Mouse (Mus musculus) forebrain, embryonic 11.5 days (tissue): ENCODE measurements around the gene Ikbke. TPM values are rescaled to one million over a fixed set of nuclear protein-coding genes. Genes with fewer than 3 reads are reported as not detected.
A peak's percentile ranks its signal among the peaks of the same experiment; 100 is the strongest.

ENCODE experiments used
- ATAC-seq: fragments of 200-750 bp; cut with Nextera tagmentation; replicated peaks from 2 replicates; pipeline ENCODE4 v1.8.0; 2017; ENCODE audit warnings: moderate TSS enrichment; ENCODE audit not compliant: low FRiP score
- DNase-seq: peaks from one replicate; pipeline ENCODE4 v3.0.0-alpha.2; 2017; ENCODE audit warnings: low spot score
- H3K27ac ChIP-seq: fragments of 300-500 bp; sonication (generic); 2 replicates; pipeline ENCODE4 v1.5.1; 2014; ENCODE audit warnings: low read depth, low read length
- H3K27me3 ChIP-seq: fragments of 300-500 bp; sonication (generic); 2 replicates; pipeline ENCODE4 v1.6.1; 2014; ENCODE audit warnings: mild to moderate bottlenecking, low read length, mixed read lengths; ENCODE audit not compliant: control insufficient read depth, insufficient read depth
- H3K36me3 ChIP-seq: fragments of 300-500 bp; sonication (generic); 2 replicates; pipeline ENCODE4 v1.6.1; 2014; ENCODE audit warnings: mild to moderate bottlenecking, low read length, moderate library complexity, mixed read lengths; ENCODE audit not compliant: control insufficient read depth, insufficient read depth
- H3K4me1 ChIP-seq: fragments of 300-500 bp; sonication (generic); replicated peaks from 2 replicates; pipeline ENCODE4 v1.6.1; 2014; ENCODE audit warnings: low read length, mixed read lengths; ENCODE audit not compliant: control insufficient read depth, insufficient read depth
- H3K4me2 ChIP-seq: fragments of 300-500 bp; sonication (generic); 2 replicates; pipeline ENCODE4 v1.6.1; 2014; ENCODE audit warnings: low read depth, mild to moderate bottlenecking, low read length, moderate library complexity, mixed read lengths; ENCODE audit not compliant: severe bottlenecking
- H3K4me3 ChIP-seq: fragments of 300-500 bp; sonication (generic); 2 replicates; pipeline ENCODE4 v1.5.1; 2014; ENCODE audit warnings: low read depth, low read length
- H3K9ac ChIP-seq: fragments of 300-500 bp; sonication (generic); 2 replicates; pipeline ENCODE4 v1.6.1; 2014; ENCODE audit warnings: low read length
- H3K9me3 ChIP-seq: fragments of 300-500 bp; sonication (generic); 2 replicates; pipeline ENCODE4 v1.6.1; 2016; ENCODE audit warnings: low read length, mixed read lengths; ENCODE audit not compliant: control insufficient read depth
- WGBS: fragments of 180-500 bp; shearing (Covaris S2); extraction: QIAGEN DNeasy Blood & Tissue Kit; methylation state at CpG from one replicate; pipeline ENCODE4 v1.1.7; 2014; 5-methylcytosine and 5-hydroxymethylcytosine counted together
- polyA plus RNA-seq: library from polyadenylated mRNA; unstranded; fragments of >200 nt; fragmentation: Nextera tagmentation; extraction: Ambion mirVana; gene quantifications from 2 replicates; pipeline ENCODE4 v1.2.1, GENCODE M21; 2014

Gene Ikbke
- polyA plus RNA-seq, 1 experiment from 2014 or later: 0.83 TPM

DNA sequence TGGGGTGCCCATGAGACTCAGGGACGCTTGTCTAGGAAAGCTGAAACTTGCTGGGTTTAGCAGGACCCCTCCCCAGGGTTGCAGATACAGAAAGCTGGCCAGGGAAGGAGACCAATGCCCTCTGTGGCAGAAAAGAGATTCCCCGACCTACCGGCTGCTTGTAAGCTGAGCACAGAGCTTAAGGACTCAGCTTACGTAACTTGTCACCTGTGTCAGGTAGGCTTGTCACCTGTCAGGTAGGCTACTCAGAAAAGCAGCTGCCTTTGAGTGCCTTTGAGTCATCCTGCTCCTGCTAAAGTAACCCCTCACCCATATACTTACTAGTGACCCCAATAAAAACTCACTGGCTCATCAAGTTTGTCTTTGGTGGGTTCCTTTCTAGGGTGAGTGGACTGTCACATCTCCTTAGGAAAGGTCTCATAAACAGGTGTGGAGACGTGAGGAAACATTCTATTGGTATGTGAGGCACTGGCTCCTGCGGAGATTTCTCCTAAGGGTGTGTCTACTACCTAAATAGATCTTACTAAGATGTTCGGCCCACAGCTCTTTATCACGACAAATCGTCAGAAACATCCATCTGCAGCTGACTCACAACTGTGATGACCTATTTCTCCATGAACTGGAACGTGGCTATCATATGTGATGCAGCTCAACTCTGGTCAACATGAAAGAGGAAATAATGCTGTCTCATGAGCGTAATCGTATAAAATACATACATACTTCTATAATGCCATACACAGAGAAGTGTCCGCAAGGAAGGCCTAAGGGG is 57.4 kb downstream of the Ikbke start:
- Histone ChIP-seq H3K9ac (no peak overlapping the region), H3K36me3 (no peaks in the 10 kb centered on the region), H3K4me3 (no peak overlapping the region), H3K9me3 (no peaks in the 10 kb centered on the region), H3K4me2 (no peak overlapping the region), H3K27me3 (no peaks in the 10 kb centered on the region), H3K4me1 (no peaks in the 10 kb centered on the region), H3K27ac (no peak overlapping the region)
- DNase-seq (no peak), ATAC-seq (no peak)
- whole genome bisulfite sequencing: 85% methylated on average over 13 of the region's 13 CpGs

DNA sequence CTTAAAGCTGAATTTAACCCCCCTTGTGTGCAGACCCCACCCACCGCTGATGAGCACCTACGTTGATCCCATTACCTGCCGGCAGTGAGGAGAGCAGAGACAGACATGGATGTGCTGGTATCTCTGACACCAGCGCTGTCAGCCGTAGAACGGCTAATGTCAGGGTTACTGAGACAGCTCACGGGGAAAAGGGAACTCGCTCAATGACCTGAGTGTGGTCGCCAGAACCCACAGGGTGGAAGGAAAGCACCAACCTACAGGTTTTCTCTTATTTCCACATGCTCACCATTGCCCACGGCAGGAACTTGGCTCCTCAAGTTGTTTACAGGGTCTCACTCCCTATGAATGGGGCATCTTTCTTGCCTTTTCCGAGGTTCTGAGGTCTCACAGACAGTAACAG is 60.5 kb downstream of the Ikbke start:
- Histone ChIP-seq H3K4me3 (no peak overlapping the region), H3K27me3 (no peaks in the 10 kb centered on the region), H3K9me3 (no peaks in the 10 kb centered on the region), H3K27ac (no peak overlapping the region), H3K4me1 (no peaks in the 10 kb centered on the region), H3K9ac (no peak overlapping the region), H3K36me3 (no peaks in the 10 kb centered on the region), H3K4me2 (no peak overlapping the region)
- WGBS: 91% methylated on average over 11 of the region's 11 CpGs
- DNase-seq (no peak), ATAC-seq (no peak)

DNA sequence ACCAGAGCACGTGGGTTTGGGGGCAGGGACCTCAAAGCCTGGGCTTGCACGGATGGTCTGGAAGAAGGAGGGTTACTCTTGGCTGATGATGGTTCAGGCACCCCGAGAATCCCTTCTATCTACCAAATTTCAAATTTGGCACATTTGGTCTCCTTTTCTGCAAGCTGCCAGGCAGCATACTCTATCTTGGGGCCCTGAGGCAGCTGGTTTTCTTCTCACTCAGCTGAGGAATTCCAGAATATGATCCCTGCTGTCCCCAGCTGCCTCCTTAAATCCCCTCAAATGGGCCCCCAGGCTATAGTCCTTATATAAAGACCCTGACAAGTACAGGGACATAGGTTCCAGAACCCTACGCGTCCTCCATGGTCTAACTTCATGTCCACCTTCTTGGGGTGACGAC is 66.0 kb downstream of the Ikbke start:
- no peak overlapping the region for H3K27ac ChIP-seq
- H3K27me3 ChIP-seq: no peaks in the 10 kb centered on the region
- no peak for DNase-seq
- no peaks in the 10 kb centered on the region for H3K4me1 ChIP-seq
- no peak overlapping the region for H3K9ac ChIP-seq
- H3K9me3 ChIP-seq: no peaks in the 10 kb centered on the region
- WGBS: 84% methylated on average over 6 of the region's 6 CpGs
- no peaks in the 10 kb centered on the region for H3K36me3 ChIP-seq
- H3K4me2 ChIP-seq: no peak overlapping the region
- no peak for ATAC-seq
- H3K4me3 ChIP-seq: no peak overlapping the region

DNA sequence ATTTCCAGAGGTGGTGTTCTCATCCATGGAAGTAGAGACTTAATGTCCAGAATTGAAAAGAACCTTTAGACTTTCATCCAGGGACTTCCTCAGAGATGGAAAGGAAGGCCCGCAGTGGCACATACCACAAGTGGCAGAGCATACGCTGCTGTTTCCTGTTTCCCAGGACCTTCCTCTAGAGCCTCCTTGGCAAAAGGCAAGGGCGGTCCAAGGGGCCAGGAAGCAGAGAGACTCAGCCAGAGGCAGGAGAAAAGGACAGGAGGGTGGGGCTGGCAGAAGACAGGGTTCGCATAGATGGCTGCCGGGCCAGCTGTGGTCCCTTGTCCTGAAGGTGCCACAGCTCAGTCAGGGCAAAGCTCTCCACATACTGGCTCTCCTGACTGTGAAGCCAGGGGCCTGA is 66.5 kb downstream of the Ikbke start:
- no peaks in the 10 kb centered on the region for H3K27me3 ChIP-seq
- H3K4me2 ChIP-seq: no peak overlapping the region
- DNase-seq (no peak), ATAC-seq (no peak)
- H3K4me3 ChIP-seq: no peak overlapping the region
- H3K36me3 ChIP-seq: no peaks in the 10 kb centered on the region
- H3K27ac ChIP-seq: no peak overlapping the region
- no peak overlapping the region for H3K9ac ChIP-seq
- 81% methylated on average over 5 of the region's 5 CpGs for WGBS
- H3K4me1 ChIP-seq: no peaks in the 10 kb centered on the region
- no peaks in the 10 kb centered on the region for H3K9me3 ChIP-seq

DNA sequence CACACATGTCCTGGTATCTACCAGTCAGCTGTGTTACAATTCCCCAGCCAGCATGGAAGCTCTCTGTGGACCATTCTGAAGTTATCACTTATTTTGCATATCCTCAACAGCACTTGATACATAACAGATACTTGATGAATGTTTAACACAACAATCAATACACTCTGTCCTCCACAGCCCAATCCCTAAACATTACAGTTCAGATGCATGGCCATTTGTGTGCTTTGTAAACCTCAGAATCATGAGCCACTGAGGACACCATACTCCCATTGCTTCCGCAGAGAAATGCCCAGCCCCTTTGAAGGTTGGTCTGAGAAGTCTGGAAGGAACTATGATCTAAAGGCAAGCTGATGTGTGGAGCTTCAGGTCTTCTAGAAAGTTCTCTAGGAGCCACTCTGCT is 67.8 kb downstream of the Ikbke start:
- no peak overlapping the region for H3K4me2 ChIP-seq
- H3K27me3 ChIP-seq: no peaks in the 10 kb centered on the region
- no peak overlapping the region for H3K9ac ChIP-seq
- no peaks in the 10 kb centered on the region for H3K9me3 ChIP-seq
- no peak overlapping the region for H3K4me3 ChIP-seq
- 89% methylated on average over 1 of the region's 1 CpGs for WGBS
- H3K36me3 ChIP-seq: no peaks in the 10 kb centered on the region
- no peak overlapping the region for H3K27ac ChIP-seq
- no peak for ATAC-seq
- DNase-seq: no peak
- H3K4me1 ChIP-seq: no peaks in the 10 kb centered on the region

DNA sequence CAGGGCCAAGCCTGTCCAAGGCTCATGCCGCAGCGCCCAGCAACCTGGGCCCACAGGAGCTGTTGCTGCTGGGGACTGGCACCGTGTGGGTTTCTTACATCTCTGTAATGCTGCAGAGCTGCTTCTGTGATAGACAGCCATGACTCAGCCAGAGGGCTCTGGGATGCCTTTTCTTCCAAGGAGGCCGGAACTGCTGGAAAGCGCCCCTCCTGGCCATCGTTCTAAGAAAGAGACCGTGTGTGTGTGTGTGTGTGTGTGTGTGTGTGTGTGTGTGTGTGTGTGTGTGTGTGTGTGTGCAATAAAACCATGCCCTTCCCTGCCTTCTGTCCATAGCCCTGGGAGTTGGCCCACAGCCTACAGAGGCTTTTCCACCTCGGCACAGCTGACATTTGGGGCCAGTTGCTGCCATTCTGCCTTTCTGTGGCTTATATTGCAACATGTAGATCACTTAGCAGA is 69.4 kb downstream of the Ikbke start:
- Histone ChIP-seq H3K4me3 (no peak overlapping the region), H3K27me3 (no peaks in the 10 kb centered on the region), H3K4me1 (no peaks in the 10 kb centered on the region), H3K9me3 (no peaks in the 10 kb centered on the region), H3K4me2 (no peak overlapping the region), H3K36me3 (no peaks in the 10 kb centered on the region), H3K27ac (no peak overlapping the region), H3K9ac (no peak overlapping the region)
- ATAC-seq (no peak), DNase-seq (no peak)
- WGBS: 74% methylated on average over 7 of the region's 8 CpGs

DNA sequence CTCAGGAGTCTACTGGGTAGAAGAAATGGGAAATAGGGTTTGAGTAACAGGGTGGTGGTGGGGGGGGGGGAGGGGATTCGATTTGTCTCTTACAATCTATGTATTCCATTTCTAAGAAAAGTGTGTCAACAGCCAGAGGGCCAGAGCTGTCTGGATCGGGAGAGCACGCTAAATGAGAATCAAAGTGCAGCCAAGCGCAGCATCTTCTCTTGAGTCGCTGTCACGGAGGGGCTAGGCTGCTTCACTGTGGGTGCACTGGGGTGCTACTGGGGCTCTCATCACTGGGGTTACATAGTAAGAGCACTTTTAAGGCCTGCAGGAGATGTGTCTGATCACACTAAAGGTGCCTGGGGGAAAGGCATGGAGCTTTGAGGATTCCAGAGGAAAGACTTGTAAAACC is 70.6 kb downstream of the Ikbke start:
- Histone ChIP-seq H3K9ac (no peak overlapping the region), H3K4me1 (no peaks in the 10 kb centered on the region), H3K27ac (no peak overlapping the region), H3K4me2 (no peak overlapping the region), H3K27me3 (no peaks in the 10 kb centered on the region), H3K9me3 (no peaks in the 10 kb centered on the region), H3K36me3 (no peaks in the 10 kb centered on the region), H3K4me3 (no peak overlapping the region)
- WGBS: 77% methylated on average over 6 of the region's 6 CpGs
- DNase-seq (no peak), ATAC-seq (no peak)

DNA sequence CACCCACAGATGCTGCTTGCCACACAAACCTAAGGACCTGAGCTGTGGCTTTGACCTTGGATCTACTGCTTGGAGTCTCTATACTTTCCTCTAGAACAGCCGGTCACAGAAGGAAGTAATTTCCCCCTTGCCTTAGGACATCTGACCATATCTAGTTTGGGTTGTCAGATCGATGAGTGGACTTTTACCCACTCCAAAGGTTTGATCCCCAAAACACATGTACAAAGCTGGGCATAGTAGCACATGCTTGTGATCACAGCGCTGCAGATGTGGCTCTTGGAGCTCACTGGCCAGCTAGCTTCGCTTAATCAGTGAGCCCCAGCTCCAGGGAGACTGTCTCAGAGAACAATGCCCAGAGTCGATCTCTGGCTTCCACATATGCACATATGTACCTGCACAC is 71.3 kb downstream of the Ikbke start:
- ATAC-seq: no peak
- Histone ChIP-seq H3K36me3 (no peaks in the 10 kb centered on the region), H3K4me2 (no peak overlapping the region), H3K9ac (no peak overlapping the region), H3K27me3 (no peaks in the 10 kb centered on the region), H3K4me1 (no peaks in the 10 kb centered on the region), H3K27ac (no peak overlapping the region), H3K9me3 (no peaks in the 10 kb centered on the region), H3K4me3 (no peak overlapping the region)
- DNase-seq: no peak
- 88% methylated on average over 5 of the region's 5 CpGs for WGBS

DNA sequence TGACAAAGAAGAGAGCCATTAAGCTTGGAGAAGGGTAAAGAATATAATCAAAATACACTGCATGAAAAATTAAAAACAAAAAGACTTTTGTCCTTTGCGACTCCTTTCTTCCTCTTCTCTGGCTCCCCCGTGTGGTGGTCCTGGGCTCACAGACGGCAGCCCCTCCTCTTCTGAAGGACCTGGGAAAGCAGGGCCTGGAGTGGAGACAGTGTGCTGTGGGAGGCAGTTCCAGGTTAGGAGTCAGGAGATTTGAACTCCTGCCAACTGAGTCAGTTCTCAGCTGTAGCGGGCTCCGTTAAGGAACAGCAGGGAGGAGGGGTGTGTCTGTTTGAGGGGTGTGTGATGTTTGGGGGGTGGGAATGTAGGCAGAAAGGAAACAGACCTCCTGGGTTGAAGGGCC is 71.9 kb downstream of the Ikbke start:
- Histone ChIP-seq H3K27me3 (no peaks in the 10 kb centered on the region), H3K9ac (no peak overlapping the region), H3K36me3 (no peaks in the 10 kb centered on the region), H3K4me1 (no peaks in the 10 kb centered on the region), H3K4me3 (no peak overlapping the region), H3K4me2 (no peak overlapping the region), H3K27ac (no peak overlapping the region), H3K9me3 (no peaks in the 10 kb centered on the region)
- ATAC-seq (0 out of 2 replicates have a peak, but pooled peaks have one; percentile 53), DNase-seq (peak; percentile 74)
- WGBS: 14% methylated on average over 5 of the region's 5 CpGs
